Mouse (Mus musculus) embryonic facial prominence, embryonic 11.5 days (tissue): ENCODE measurements around the gene Prpsap1. TPM values are rescaled to one million over a fixed set of nuclear protein-coding genes. Genes with fewer than 3 reads are reported as not detected.

Experiments
- ATAC-seq: fragments of 200-750 bp; cut with Nextera tagmentation; replicated peaks from 2 replicates; pipeline ENCODE4 v1.8.0; 2017; ENCODE audit warnings: low read depth; ENCODE audit not compliant: insufficient number of reproducible peaks, low FRiP score, low TSS enrichment
- DNase-seq: peaks from one replicate; pipeline ENCODE4 v3.0.0-alpha.2; 2015; ENCODE audit warnings: low spot score
- H3K27ac ChIP-seq: fragments of 300-500 bp; sonication (generic); replicated peaks from 2 replicates; pipeline ENCODE4 v1.5.1; 2014; ENCODE audit warnings: mild to moderate bottlenecking, low read depth, low read length, control low read depth
- H3K27me3 ChIP-seq: fragments of 300-500 bp; sonication (generic); 2 replicates; pipeline ENCODE4 v1.6.1; 2014; ENCODE audit warnings: mild to moderate bottlenecking, low read length, moderate library complexity, mixed read lengths; ENCODE audit not compliant: control insufficient read depth, insufficient read depth
- H3K36me3 ChIP-seq: fragments of 300-500 bp; sonication (generic); replicated peaks from 2 replicates; pipeline ENCODE4 v1.6.1; 2014; ENCODE audit warnings: low read depth, mild to moderate bottlenecking, low read length, moderate library complexity, mixed read lengths; ENCODE audit not compliant: control insufficient read depth, insufficient read depth
- H3K4me1 ChIP-seq: fragments of 300-500 bp; sonication (generic); 2 replicates; pipeline ENCODE4 v1.6.1; 2014; ENCODE audit warnings: low read length, mixed read lengths; ENCODE audit not compliant: control insufficient read depth, insufficient read depth
- H3K4me2 ChIP-seq: fragments of 300-500 bp; sonication (generic); 2 replicates; pipeline ENCODE4 v1.6.1; 2014; ENCODE audit warnings: low read depth, mild to moderate bottlenecking, control low read depth, low read length, moderate library complexity
- H3K4me3 ChIP-seq: fragments of 300-500 bp; sonication (generic); 2 replicates; pipeline ENCODE4 v1.5.1; 2014; ENCODE audit warnings: low read depth, low read length, control low read depth
- H3K9ac ChIP-seq: fragments of 300-500 bp; sonication (generic); replicated peaks from 2 replicates; pipeline ENCODE4 v1.6.1; 2014; ENCODE audit warnings: mild to moderate bottlenecking, control low read depth, low read length
- H3K9me3 ChIP-seq: fragments of 300-500 bp; sonication (generic); replicated peaks from 2 replicates; pipeline ENCODE4 v1.6.1; 2016; ENCODE audit warnings: mild to moderate bottlenecking, low read length, inconsistent platforms, mixed read lengths; ENCODE audit not compliant: control insufficient read depth
- WGBS: fragments of 180-500 bp; shearing (Covaris S2); extraction: QIAGEN DNeasy Blood & Tissue Kit; methylation state at CpG from one replicate; pipeline ENCODE4 v1.1.7; 2014; 5-methylcytosine and 5-hydroxymethylcytosine counted together
- polyA plus RNA-seq: library from polyadenylated mRNA; unstranded; fragments of >200 nt; fragmentation: Nextera tagmentation; extraction: Ambion mirVana; gene quantifications from 2 replicates; pipeline ENCODE4 v1.2.1, GENCODE M21; 2014

Prpsap1 gene
- polyA plus RNA-seq, 1 experiment from 2014 or later, result 171 TPM

DNA sequence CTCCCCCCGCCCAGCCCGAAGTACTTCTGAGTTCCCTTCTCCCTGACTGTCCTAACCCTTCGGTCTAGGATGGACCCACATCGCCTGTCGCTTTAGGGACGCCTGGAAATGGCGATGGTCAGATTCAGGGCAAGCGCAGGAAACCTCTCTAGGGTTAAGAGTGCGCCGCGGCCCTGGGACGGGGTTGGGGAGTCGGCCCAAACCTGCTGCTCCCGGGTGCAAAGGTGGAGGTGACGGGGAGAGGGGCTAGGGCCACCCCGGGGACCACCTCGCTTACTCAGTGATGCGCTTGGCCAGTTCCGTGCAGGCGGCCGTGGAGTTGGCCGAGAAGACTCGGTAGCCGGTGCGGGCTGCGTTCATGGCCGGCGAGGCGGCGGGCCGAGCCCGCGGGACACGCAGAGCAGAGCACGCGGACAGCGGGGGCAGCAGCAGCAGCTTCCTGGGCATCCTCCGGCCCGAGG lies 4.2 kb downstream of the Prpsap1 start:
- WGBS, result under 1% methylated on average over 39 of the region's 39 CpGs
- Histone ChIP-seq H3K9ac (peak overlapping the region; percentile 95), H3K27ac (peak overlapping the region; percentile 86), H3K36me3 (peaks cover 12% of the 10 kb centered on the region), H3K4me3 (peak overlapping the region; percentile 96), H3K4me2 (peak overlapping the region; percentile 76), H3K27me3 (no peaks in the 10 kb centered on the region), H3K4me1 (no peaks in the 10 kb centered on the region), H3K9me3 (no peaks in the 10 kb centered on the region)
- DNase-seq (peak; percentile 46), ATAC-seq (peak; percentile 49)

DNA sequence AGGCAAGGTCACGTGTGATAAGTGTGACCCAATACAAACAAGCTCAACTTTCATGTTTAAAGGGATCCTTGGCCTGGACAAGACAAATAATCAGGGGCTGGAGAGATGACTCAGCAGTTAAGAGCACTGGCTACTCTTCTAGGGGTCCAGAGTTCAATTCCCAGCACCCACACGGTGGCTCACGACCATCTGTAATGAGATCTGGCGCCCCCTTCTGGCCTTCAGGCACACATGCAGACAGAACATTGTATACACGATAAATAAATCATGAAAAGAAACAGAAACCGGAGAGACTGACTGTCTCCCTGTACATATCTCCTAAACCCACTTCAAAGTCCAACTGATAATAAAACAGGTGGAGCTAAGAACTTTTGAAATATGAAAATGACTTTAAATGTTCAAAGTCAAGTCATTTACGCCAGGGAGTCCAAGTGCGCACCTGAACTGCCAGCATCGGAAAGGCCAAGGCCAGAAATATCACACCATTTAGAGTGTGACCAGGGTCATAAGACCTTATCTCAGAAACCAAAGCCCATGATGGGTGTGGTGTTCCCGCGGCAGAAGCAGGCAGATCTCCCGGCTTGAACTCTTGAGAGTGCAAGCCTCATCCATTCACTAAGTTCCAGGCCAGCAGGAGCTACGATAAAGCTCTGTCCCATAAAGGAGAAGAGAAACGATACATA lies 5.2 kb downstream of the Prpsap1 start:
- Histone ChIP-seq H3K27ac (no peak overlapping the region), H3K27me3 (no peaks in the 10 kb centered on the region), H3K4me3 (peak overlapping the region; percentile 96), H3K9me3 (no peaks in the 10 kb centered on the region), H3K9ac (peak overlapping the region; percentile 95), H3K4me2 (peak overlapping the region; percentile 76), H3K36me3 (peaks cover 12% of the 10 kb centered on the region), H3K4me1 (no peaks in the 10 kb centered on the region)
- DNase-seq, result peak; percentile 13
- no peak for ATAC-seq
- 80% methylated on average over 14 of the region's 14 CpGs for WGBS

DNA sequence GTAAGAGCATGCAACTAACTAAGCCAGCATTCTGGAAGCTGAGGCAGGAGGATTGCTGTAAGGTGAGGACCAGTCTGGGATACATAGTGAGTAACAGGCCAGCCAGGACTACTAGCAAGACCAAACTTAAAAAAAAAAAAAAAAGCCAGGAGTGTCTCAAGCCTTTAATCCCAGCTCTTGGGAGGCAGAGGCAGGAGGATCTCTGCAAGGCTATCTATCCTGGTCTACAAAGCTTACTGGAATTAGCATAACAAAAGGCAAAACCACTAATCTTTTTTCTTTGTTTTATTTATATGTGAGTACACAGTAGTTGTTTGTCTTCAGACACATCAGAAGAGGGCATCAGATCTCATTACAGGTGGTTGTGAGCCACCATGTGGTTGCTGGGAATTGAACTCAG lies 5.8 kb downstream of the Prpsap1 start:
- H3K27ac ChIP-seq, result no peak overlapping the region
- H3K4me3 ChIP-seq, result no peak overlapping the region
- ATAC-seq, result no peak
- no peak for DNase-seq
- no peaks in the 10 kb centered on the region for H3K4me1 ChIP-seq
- no peak overlapping the region for H3K4me2 ChIP-seq
- H3K36me3 ChIP-seq, result peaks cover 12% of the 10 kb centered on the region
- H3K9ac ChIP-seq, result no peak overlapping the region
- H3K27me3 ChIP-seq, result no peaks in the 10 kb centered on the region
- H3K9me3 ChIP-seq, result no peaks in the 10 kb centered on the region

DNA sequence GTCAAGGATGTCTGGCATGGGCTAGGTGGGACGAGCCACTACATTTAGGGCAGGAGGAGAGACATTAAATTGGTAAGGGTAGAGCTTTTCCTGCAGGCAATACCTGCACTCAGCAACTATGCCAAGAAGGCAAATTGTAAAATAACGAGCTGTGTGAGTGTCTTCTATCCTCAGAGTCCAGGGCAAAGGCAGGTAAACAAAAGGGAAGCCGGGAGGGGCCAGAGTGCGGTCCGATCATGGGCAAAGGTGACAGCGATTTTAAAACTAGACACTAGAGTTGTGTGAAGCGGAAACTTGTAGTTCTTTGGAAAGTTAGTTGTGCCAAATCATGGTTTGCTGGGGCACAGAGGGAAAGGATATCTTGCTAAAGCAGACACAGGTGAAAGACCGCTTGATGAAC lies 9.7 kb downstream of the Prpsap1 start:
- H3K4me2 ChIP-seq, result no peak overlapping the region
- peaks cover 28% of the 10 kb centered on the region for H3K36me3 ChIP-seq
- H3K4me3 ChIP-seq, result no peak overlapping the region
- no peak for ATAC-seq
- no peak for DNase-seq
- H3K4me1 ChIP-seq, result no peaks in the 10 kb centered on the region
- H3K27me3 ChIP-seq, result no peaks in the 10 kb centered on the region
- no peaks in the 10 kb centered on the region for H3K9me3 ChIP-seq
- no peak overlapping the region for H3K9ac ChIP-seq
- 91% methylated on average over 8 of the region's 8 CpGs for WGBS
- H3K27ac ChIP-seq, result no peak overlapping the region

DNA sequence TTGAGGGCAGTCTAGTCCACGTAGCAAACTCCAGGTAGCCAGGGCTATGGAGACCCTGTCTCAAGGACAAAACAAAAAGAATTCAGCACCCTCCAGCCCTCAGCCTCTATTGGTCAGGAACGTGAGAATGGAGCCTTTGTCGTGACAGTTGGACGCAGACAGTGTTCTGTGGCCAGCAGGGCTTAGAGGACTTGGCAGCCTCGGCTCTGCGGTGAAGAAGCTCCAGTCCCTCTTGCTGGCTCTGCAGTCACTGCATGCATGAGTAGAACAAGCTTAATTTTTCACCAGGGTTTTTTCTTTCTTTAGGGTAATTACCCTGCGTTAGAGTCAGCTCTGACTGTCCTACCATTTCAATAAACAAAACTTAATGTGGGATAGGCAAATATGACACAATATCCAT lies 12.2 kb downstream of the Prpsap1 start:
- 85% methylated on average over 7 of the region's 7 CpGs for WGBS

DNA sequence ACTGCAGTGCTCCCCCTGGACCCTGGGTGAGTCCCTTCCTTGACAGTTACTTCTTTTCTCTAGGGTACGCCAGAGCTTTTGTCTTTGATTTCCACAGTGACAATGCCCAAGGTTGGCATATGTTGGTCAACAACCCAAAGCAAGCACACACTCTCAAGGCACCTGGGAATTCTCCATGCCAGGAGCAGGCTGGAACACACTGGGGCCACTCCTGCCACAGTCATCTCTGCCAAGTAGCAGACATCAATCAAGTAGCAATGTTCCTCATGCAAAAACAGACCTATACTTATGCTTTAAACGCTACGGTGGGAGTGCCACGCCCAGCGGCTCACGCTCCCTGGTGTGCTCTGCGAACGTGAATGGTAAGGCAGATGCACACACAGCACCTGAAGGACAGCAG lies 13.0 kb downstream of the Prpsap1 start:
- H3K36me3 ChIP-seq, result peaks cover 29% of the 10 kb centered on the region
- no peak overlapping the region for H3K4me2 ChIP-seq
- no peaks in the 10 kb centered on the region for H3K4me1 ChIP-seq
- DNase-seq (no peak), ATAC-seq (no peak)
- no peaks in the 10 kb centered on the region for H3K27me3 ChIP-seq
- H3K9ac ChIP-seq, result no peak overlapping the region
- H3K27ac ChIP-seq, result no peak overlapping the region
- H3K4me3 ChIP-seq, result no peak overlapping the region
- 96% methylated on average over 8 of the region's 8 CpGs for WGBS
- H3K9me3 ChIP-seq, result no peaks in the 10 kb centered on the region

More for the DNA sequence above, 12.2 kb downstream of the Prpsap1 start:
- ATAC-seq (no peak), DNase-seq (no peak)
- H3K36me3 ChIP-seq, result peaks cover 32% of the 10 kb centered on the region
- no peak overlapping the region for H3K4me3 ChIP-seq
- no peak overlapping the region for H3K4me2 ChIP-seq
- H3K9me3 ChIP-seq, result no peaks in the 10 kb centered on the region
- H3K9ac ChIP-seq, result no peak overlapping the region; the same call in 1 of the 2 replicates
- no peak overlapping the region for H3K27ac ChIP-seq
- H3K27me3 ChIP-seq, result no peaks in the 10 kb centered on the region
- no peaks in the 10 kb centered on the region for H3K4me1 ChIP-seq

DNA sequence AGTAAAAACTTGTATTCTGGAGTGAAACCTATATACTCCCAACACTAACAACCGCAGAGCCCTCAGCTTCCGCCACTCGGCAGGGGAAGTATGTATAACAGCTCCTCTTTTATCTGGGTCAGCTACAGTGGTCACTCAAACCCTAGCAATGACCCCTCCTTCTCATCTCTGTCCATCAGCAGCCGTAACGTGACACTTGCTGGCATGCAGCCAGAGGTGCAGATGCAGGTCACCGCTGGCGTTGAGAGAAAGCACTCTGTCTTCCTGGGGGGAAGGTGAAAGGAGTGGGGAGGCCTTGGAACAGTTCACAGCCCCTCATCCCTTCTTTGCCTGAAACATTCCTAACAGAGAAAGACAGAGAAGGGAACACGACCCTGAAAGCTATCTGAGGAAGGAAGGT lies 14.2 kb downstream of the Prpsap1 start:
- H3K9ac ChIP-seq, result no peak overlapping the region
- H3K4me3 ChIP-seq, result no peak overlapping the region
- H3K4me1 ChIP-seq, result no peaks in the 10 kb centered on the region
- H3K27me3 ChIP-seq, result no peaks in the 10 kb centered on the region
- H3K4me2 ChIP-seq, result no peak overlapping the region
- WGBS, result 38% methylated on average over 8 of the region's 8 CpGs
- ATAC-seq (no peak), DNase-seq (no peak)
- H3K36me3 ChIP-seq, result peaks cover 21% of the 10 kb centered on the region
- H3K27ac ChIP-seq, result no peak overlapping the region
- H3K9me3 ChIP-seq, result no peaks in the 10 kb centered on the region

DNA sequence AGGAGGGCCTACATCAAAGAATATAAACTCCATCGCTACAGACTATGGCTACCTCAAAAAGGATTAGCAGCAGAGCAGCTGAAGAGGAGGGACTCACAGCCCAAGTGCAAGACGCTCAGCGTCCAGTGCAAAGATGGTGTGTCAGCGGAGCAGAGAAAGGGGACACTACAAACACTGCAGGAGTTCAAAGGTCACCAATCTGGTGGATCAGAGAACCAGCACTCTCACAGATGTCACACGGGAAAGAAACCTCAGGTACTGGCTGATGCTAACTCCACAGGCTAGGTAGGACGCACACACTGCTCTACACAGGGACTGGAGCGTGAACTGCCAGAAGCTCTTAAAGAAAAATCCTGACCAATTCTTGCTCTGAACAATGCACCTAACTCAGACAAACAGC lies 15.0 kb downstream of the Prpsap1 start:
- ATAC-seq (no peak), DNase-seq (no peak)
- H3K27ac ChIP-seq, result no peak overlapping the region
- no peaks in the 10 kb centered on the region for H3K27me3 ChIP-seq
- no peak overlapping the region for H3K4me3 ChIP-seq
- H3K4me2 ChIP-seq, result no peak overlapping the region
- no peaks in the 10 kb centered on the region for H3K9me3 ChIP-seq
- H3K36me3 ChIP-seq, result peaks cover 24% of the 10 kb centered on the region
- WGBS, result 63% methylated on average over 7 of the region's 7 CpGs
- H3K4me1 ChIP-seq, result no peaks in the 10 kb centered on the region
- H3K9ac ChIP-seq, result no peak overlapping the region
